Mouse (Mus musculus): ENCODE data around the gene Rassf4. TPM values are rescaled to one million over a fixed set of nuclear protein-coding genes. Genes with fewer than 3 reads are reported as not detected.

The Rassf4 gene
- 1 to 10 TPM; 3.3 to 3.9 TPM for total RNA-seq (2021)
- long read RNA-seq, partial matches to known transcripts, result 1 of 1 reads
- long read RNA-seq, other reads (novel, unspliced or antisense), result 0 of 1 reads

GRCm38 (mm10) chr6:116673471-116674282 is at the start of gene Rassf4:
Gene Rassf4, minus strand, starts transcription at chr6:116673952.
- peak; percentile 35 to 68 for DNase-seq (ENCODE audit: low spot score in 2 of 2)

- DNase-seq (ENCODE audit: low spot score in 2 of 2), result no peak
Measured at GRCm38 (mm10) chr6:116718920-116719319, 45.2 kb upstream of the Rassf4 start.

- no peak for DNase-seq (ENCODE audit: low spot score in 2 of 2)
Measured at GRCm38 (mm10) chr6:116718361-116718760, 44.6 kb upstream of the Rassf4 start.

DNA sequence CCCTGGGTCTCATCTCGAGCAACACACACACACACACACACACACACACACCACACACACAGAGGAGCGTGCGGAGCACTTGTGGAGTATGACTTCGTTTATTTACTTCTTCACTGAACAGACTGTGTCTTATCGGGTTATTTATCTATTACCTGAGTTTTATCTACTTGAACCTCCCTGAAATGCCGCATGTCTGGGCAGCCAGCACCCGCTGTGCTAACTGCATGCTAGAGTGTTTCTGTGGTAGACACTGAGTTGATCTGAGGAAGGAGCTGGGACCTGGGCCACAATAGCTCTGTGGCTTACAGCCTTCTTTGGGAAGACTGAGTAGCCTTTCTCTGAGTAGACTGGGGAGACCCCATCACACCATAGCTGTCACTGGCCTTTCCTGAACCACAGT is 44.1 kb upstream of the Rassf4 start:
- DNase-seq (ENCODE audit: low spot score in 2 of 2), result no peak

- DNase-seq (ENCODE audit: low spot score in 2 of 2), result no peak
Measured at GRCm38 (mm10) chr6:116716666-116717065, 42.9 kb upstream of the Rassf4 start, which contains the start of gene Tmem72. Gene Tmem72, minus strand, starts transcription at chr6:116716913.

GRCm38 (mm10) chr6:116715166-116715565 is 41.4 kb upstream of the Rassf4 start:
- no peak for DNase-seq (ENCODE audit: low spot score in 2 of 2)

DNA sequence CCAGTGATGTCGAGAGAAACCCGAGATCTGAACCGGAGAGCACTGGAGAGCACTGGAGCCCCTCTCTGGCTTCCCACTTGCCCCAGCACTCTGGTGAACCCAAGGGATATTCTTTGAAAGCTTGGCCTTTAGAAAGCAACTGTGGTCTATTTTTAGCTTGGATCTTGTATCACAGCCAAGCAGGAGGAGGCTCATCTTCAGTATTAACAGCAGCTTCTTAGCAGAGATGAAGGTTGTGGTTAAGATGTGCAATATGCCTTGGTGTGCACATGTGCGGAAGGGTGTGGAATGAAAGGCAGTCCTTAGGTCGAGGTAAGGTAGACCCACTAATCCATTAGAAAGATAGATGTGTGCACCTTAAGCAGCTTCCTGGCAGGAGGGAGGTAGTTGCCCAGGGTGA is 40.8 kb upstream of the Rassf4 start:
- no peak for DNase-seq (ENCODE audit: low spot score in 2 of 2)

DNA sequence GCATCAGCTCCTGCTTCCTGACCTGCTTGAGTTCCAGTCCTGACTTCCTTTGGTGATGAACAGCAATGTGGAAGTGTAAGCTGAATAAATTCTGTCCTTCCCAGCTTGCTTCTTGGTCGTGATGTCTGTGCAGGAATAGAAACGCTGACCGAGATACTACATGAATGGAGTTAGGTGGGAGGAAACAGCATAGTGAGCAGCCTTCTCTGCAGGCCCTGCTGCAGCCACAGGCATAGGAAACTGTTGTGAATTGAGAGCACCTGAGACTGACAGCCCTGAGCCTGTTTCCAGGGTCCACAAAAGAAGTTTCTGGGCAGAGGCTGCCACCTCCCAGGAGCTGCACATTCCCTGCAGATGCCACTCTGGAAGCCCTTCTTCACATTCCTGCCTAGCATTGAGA is 40.2 kb upstream of the Rassf4 start:
- DNase-seq (ENCODE audit: low spot score in 2 of 2), result no peak

DNA sequence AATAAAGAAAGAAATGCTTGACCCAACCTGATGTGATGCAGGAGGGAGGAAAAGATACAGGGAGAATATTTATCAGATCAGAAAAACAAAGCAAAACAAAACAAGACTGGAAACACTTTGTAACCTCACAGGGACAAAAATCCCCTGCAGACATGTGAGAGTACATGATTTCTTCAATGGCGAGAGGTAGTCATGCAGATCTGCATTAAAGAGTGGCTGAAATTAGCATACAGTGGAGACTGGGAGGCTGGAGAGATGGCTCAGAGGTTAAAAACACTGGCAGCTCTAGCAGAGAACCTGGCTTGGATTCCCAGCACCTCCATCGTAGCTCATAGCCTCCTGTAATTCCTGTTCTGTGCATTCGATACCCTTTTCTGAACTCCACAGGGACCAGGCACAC is 38.8 kb upstream of the Rassf4 start:
- DNase-seq (ENCODE audit: low spot score in 2 of 2), result no peak

- DNase-seq (ENCODE audit: low spot score in 2 of 2), result no peak
Measured at GRCm38 (mm10) chr6:116712062-116712461, 38.3 kb upstream of the Rassf4 start.

GRCm38 (mm10) chr6:116704320-116704719 is 30.6 kb upstream of the Rassf4 start:
- DNase-seq (ENCODE audit: low spot score in 2 of 2), result no peak

DNA sequence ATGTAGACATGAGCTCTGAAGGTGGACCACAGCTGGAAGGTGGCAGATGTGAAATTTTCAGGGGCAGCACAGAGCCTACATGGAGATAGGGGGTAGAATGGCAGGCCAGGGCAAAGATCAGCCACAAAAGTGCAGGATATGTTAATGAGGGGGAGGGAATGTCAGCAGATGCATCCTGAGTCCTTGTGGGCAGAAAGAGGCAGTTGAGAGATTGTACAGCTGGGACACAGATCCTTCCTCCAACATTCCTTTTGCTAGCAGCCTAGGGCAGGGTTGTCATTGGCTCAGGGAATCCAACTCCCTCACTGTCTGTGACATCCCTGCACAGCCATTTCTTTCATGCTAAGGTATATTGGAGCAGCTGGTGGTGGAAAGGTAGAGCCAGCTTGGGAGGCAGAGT is 27.1 kb upstream of the Rassf4 start:
- no peak for DNase-seq (ENCODE audit: low spot score in 2 of 2)

GRCm38 (mm10) chr6:116697896-116698425 is 24.2 kb upstream of the Rassf4 start:
- no peak for DNase-seq (ENCODE audit: low spot score in 2 of 2)

- DNase-seq (ENCODE audit: low spot score in 2 of 2), result no peak
Measured at GRCm38 (mm10) chr6:116697413-116697812, 23.7 kb upstream of the Rassf4 start.

- no peak for DNase-seq (ENCODE audit: low spot score in 2 of 2)
Measured at GRCm38 (mm10) chr6:116694346-116694745, 20.6 kb upstream of the Rassf4 start.

- no peak for DNase-seq (ENCODE audit: low spot score in 2 of 2)
Measured at GRCm38 (mm10) chr6:116693639-116694038, 19.9 kb upstream of the Rassf4 start.

- DNase-seq (ENCODE audit: low spot score in 2 of 2), result no peak
Measured at GRCm38 (mm10) chr6:116682317-116682716, 8.6 kb upstream of the Rassf4 start.

DNA sequence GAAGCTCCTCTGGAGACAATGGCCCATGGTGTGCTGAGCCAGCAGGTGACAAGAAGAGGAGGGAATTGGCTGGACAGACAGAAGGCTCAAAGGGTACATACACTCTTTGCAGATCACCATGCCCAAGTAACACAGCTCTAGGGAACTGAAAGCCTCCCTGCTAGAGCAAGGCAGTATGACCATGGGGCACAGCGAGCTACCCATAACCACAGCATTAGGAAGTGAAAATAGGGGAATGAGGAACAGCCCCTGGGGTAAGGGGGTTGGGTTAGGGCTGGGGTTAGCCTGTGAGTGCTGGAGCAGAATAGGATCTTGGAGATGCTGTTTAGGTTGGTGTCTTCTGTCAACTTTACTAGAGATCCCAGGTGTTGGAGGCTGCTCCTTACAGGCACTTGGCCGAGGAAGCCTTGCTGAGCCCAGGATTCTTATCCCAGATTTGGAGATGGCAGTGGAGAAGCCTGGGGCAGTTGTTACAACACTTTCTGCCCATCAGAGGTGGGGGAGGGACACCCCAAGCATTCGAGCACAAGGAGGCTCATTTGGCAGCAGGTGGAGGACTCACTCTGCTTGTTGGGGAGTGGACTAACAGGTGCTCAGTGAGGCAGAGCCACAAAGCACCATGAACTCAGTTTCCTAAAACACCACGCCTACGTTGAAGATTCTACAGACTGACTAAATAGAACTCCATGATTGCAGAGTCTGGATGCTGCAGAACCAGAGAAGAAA is 6.0 kb upstream of the Rassf4 start:
- DNase-seq (ENCODE audit: low spot score in 2 of 2), result no peak

- no peak for DNase-seq (ENCODE audit: low spot score in 2 of 2)
Measured at GRCm38 (mm10) chr6:116677321-116677720, 3.6 kb upstream of the Rassf4 start.

GRCm38 (mm10) chr6:116676355-116676913 is 2.7 kb upstream of the Rassf4 start:
- DNase-seq (ENCODE audit: low spot score in 2 of 2), result no peak

GRCm38 (mm10) chr6:116674283-116674886 is 633 bp upstream of the Rassf4 start:
- no peak for DNase-seq (ENCODE audit: low spot score in 2 of 2)
